Comparison of ENCODE assay signal across 8 mouse cellular contexts in genomic region chr4:135656094-135656589, GRCm38 (mm10). TPM values are rescaled to one million over a fixed set of nuclear protein-coding genes. Genes with fewer than 3 reads are reported as not detected.
DNase-seq lines count a peak whose midpoint lies in the region; TF ChIP-seq lines count a peak whose summit lies in the region.

No protein-coding gene starts in this region.

- DNase-seq in heart, adult 11 months: peak; percentile 94
- no peak for DNase-seq in heart, postnatal 25 days (ENCODE audit: low spot score)
- DNase-seq in heart, adult 18-20 months: peak; percentile 56 to 65
- peak; percentile 28 for DNase-seq in kidney, adult 2 months
- DNase-seq in midbrain, embryonic 10.5 days (ENCODE audit: low spot score): no peak
- DNase-seq in natural killer cell, adult 2 months (ENCODE audit: low spot score in 2 of 2): no peak
- DNase-seq in right cerebral cortex, adult 18-20 months: no peak
- DNase-seq in urinary bladder, adult 2 months (ENCODE audit: low spot score): no peak

- no peak for TF ChIP-seq CTCF in kidney, adult 2 months (conservative IDR thresholded peaks at IDR 0.05; ENCODE audit: insufficient read depth, insufficient read length, low read depth, low read length)

- H3K4me3 ChIP-seq in kidney, adult 2 months (ENCODE audit: insufficient read depth, low read depth, low read length): no peak overlapping the region
- no peak overlapping the region for H3K4me3 ChIP-seq in midbrain, embryonic 10.5 days

- H3K36me3 ChIP-seq in kidney, adult 2 months (ENCODE audit: control insufficient read depth, insufficient read depth, low read length): no peaks in the 10 kb centered on the region
- H3K36me3 ChIP-seq in midbrain, embryonic 10.5 days: no peaks in the 10 kb centered on the region

- WGBS in kidney, adult 2 months: 19% methylated on average over 10 of the region's 10 CpGs
- WGBS in midbrain, embryonic 10.5 days: 47% methylated on average over 10 of the region's 10 CpGs

- H3K9me3 ChIP-seq in midbrain, embryonic 10.5 days (replicated peaks): no peaks in the 10 kb centered on the region

- H3K4me1 ChIP-seq in kidney, adult 2 months (ENCODE audit: control insufficient read depth, insufficient read depth, low read length): no peaks in the 10 kb centered on the region
- H3K4me1 ChIP-seq in midbrain, embryonic 10.5 days: peaks cover 27% of the 10 kb centered on the region

- no peaks in the 10 kb centered on the region for H3K27me3 ChIP-seq in kidney, adult 2 months (replicated peaks; ENCODE audit: control insufficient read depth, insufficient read depth, low read length)
- peaks cover 3% of the 10 kb centered on the region; the same call in 1 of the 2 replicates for H3K27me3 ChIP-seq in midbrain, embryonic 10.5 days (ENCODE audit: low read depth, poor library complexity, severe bottlenecking)

- no peak for TF ChIP-seq POLR2A in kidney, adult 2 months (IDR thresholded peaks at IDR 0.05; ENCODE audit: low read depth, low read length)

- intact Hi-C loops in heart, postnatal 25 days (cut with DNase I): no loop called here

- H3K27ac ChIP-seq in kidney, adult 2 months (ENCODE audit: insufficient read depth, low read depth, low read length): no peak overlapping the region
- peak overlapping the region; percentile 43 for H3K27ac ChIP-seq in midbrain, embryonic 10.5 days (replicated peaks)

RNA-seq across cellular contexts. Expression of gene Ifnlr1, which starts 29.9 kb away (rescaled TPM):
- total RNA-seq in heart, postnatal 25 days (2021): 1 to 10 TPM; 2.8 TPM
- total RNA-seq in heart, adult 18-20 months (2021): 1 to 10 TPM; 1.8 to 2.0 TPM
- polyA plus RNA-seq in kidney, adult 2 months (2012; rRNA removed): 2.2 TPM in 2 replicates
- polyA plus RNA-seq in midbrain, embryonic 10.5 days (2016; fragmentation: Nextera tagmentation; extraction: Ambion mirVana): 0.10 and 0.21 TPM in 2 replicates
- polyA plus RNA-seq in urinary bladder, adult 2 months (2012; rRNA removed): 6.5 and 8.0 TPM in 2 replicates

Comparison
In these comparisons a context has a peak if more than half of its experiments do, and no peak if none do; other contexts are left out.
1. DNase-seq: peak in heart, adult 11 months (single experiment), heart, adult 18-20 months (2 of 2) and kidney, adult 2 months (single experiment); none in heart, postnatal 25 days (single experiment), midbrain, embryonic 10.5 days (single experiment), natural killer cell, adult 2 months (0 of 2), right cerebral cortex, adult 18-20 months (single experiment) and urinary bladder, adult 2 months (single experiment).